Mouse (Mus musculus) stomach, postnatal 0 days (tissue): ENCODE data around the gene Scin.

ENCODE experiments used
- CTCF ChIP-seq: IDR thresholded peaks from 2 replicates; pipeline ENCODE4 v1.5.1; 2016; ENCODE audit warnings: antibody characterized with exemption, low read depth, mild to moderate bottlenecking, moderate library complexity
- EP300 ChIP-seq: optimal IDR thresholded peaks from 2 replicates; pipeline ENCODE3; 2016; ENCODE audit warnings: antibody characterized with exemption

DNA sequence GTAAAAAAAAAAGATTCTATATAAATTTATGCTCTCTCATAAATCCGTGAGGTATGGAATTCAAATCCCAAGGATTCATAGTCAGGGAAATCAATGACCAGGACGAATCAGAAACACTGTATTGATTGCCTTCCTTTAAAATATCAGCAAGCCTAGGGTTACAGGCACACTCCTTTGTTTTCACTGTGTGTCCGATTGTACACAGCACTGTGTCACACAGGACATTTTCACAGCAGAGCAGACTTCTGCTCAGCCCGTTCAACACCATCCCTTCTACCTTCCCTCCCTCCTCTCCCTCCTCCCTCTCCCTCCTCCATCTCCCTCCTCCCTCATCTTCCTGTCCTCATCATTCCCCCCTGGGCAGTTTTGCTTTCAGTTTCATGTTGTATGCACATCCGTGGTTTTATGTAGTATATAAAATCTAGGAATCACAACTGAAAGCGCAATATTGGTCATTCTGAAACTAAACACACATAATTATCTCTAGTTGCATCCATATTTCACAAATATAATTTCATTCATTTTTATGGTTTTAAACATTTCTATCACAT lies 116.0 kb downstream of the Scin start:
- TF ChIP-seq CTCF (no peak), EP300 (no peak)
